Mouse (Mus musculus) embryonic facial prominence, embryonic 11.5 days (tissue): ENCODE measurements at regions not wholly inside any gene's neighbourhood (a gene's known extent, or its start where the extent isn't known, plus 50 kb on each side); places are given as distances from the start of the nearest gene placed in this dataset.

ENCODE experiments used
- ATAC-seq: fragments of 200-750 bp; cut with Nextera tagmentation; replicated peaks from 2 replicates; pipeline ENCODE4 v1.8.0; 2017; ENCODE audit warnings: low read depth; ENCODE audit not compliant: insufficient number of reproducible peaks, low FRiP score, low TSS enrichment
- DNase-seq: peaks from one replicate; pipeline ENCODE4 v3.0.0-alpha.2; 2015; ENCODE audit warnings: low spot score
- H3K27ac ChIP-seq: fragments of 300-500 bp; sonication (generic); replicated peaks from 2 replicates; pipeline ENCODE4 v1.5.1; 2014; ENCODE audit warnings: mild to moderate bottlenecking, low read depth, low read length, control low read depth
- H3K27me3 ChIP-seq: fragments of 300-500 bp; sonication (generic); 2 replicates; pipeline ENCODE4 v1.6.1; 2014; ENCODE audit warnings: mild to moderate bottlenecking, low read length, moderate library complexity, mixed read lengths; ENCODE audit not compliant: control insufficient read depth, insufficient read depth
- H3K36me3 ChIP-seq: fragments of 300-500 bp; sonication (generic); replicated peaks from 2 replicates; pipeline ENCODE4 v1.6.1; 2014; ENCODE audit warnings: low read depth, mild to moderate bottlenecking, low read length, moderate library complexity, mixed read lengths; ENCODE audit not compliant: control insufficient read depth, insufficient read depth
- H3K4me1 ChIP-seq: fragments of 300-500 bp; sonication (generic); 2 replicates; pipeline ENCODE4 v1.6.1; 2014; ENCODE audit warnings: low read length, mixed read lengths; ENCODE audit not compliant: control insufficient read depth, insufficient read depth
- H3K4me2 ChIP-seq: fragments of 300-500 bp; sonication (generic); 2 replicates; pipeline ENCODE4 v1.6.1; 2014; ENCODE audit warnings: low read depth, mild to moderate bottlenecking, control low read depth, low read length, moderate library complexity
- H3K4me3 ChIP-seq: fragments of 300-500 bp; sonication (generic); 2 replicates; pipeline ENCODE4 v1.5.1; 2014; ENCODE audit warnings: low read depth, low read length, control low read depth
- H3K9ac ChIP-seq: fragments of 300-500 bp; sonication (generic); replicated peaks from 2 replicates; pipeline ENCODE4 v1.6.1; 2014; ENCODE audit warnings: mild to moderate bottlenecking, control low read depth, low read length
- H3K9me3 ChIP-seq: fragments of 300-500 bp; sonication (generic); replicated peaks from 2 replicates; pipeline ENCODE4 v1.6.1; 2016; ENCODE audit warnings: mild to moderate bottlenecking, low read length, inconsistent platforms, mixed read lengths; ENCODE audit not compliant: control insufficient read depth
- WGBS: fragments of 180-500 bp; shearing (Covaris S2); extraction: QIAGEN DNeasy Blood & Tissue Kit; methylation state at CpG from one replicate; pipeline ENCODE4 v1.1.7; 2014; 5-methylcytosine and 5-hydroxymethylcytosine counted together

- Histone ChIP-seq H3K4me2 (no peak overlapping the region), H3K27ac (no peak overlapping the region), H3K9ac (no peak overlapping the region), H3K4me1 (no peaks in the 10 kb centered on the region), H3K4me3 (no peak overlapping the region), H3K9me3 (no peaks in the 10 kb centered on the region), H3K27me3 (no peaks in the 10 kb centered on the region), H3K36me3 (no peaks in the 10 kb centered on the region)
- WGBS: 32% methylated on average over 4 of the region's 4 CpGs
- DNase-seq: peak; percentile 36
- ATAC-seq: no peak
Observed at GRCm38 (mm10) chr12:27538210-27538609, 195.8 kb upstream of the Sox11 start.

- DNase-seq: peak; percentile 12
- H3K9me3 ChIP-seq: no peaks in the 10 kb centered on the region
- H3K4me1 ChIP-seq: no peaks in the 10 kb centered on the region
- ATAC-seq: no peak
- H3K9ac ChIP-seq: no peak overlapping the region
- H3K27me3 ChIP-seq: no peaks in the 10 kb centered on the region
- H3K4me3 ChIP-seq: no peak overlapping the region
- no peak overlapping the region for H3K4me2 ChIP-seq
- WGBS: 79% methylated on average over 3 of the region's 3 CpGs
- H3K27ac ChIP-seq: no peak overlapping the region
- H3K36me3 ChIP-seq: no peaks in the 10 kb centered on the region
Observed at GRCm38 (mm10) chr12:27537507-27537906, 195.1 kb upstream of the Sox11 start.

GRCm38 (mm10) chr12:27537017-27537416 is 194.6 kb upstream of the Sox11 start:
- Histone ChIP-seq H3K4me1 (no peaks in the 10 kb centered on the region), H3K9ac (no peak overlapping the region), H3K36me3 (no peaks in the 10 kb centered on the region), H3K9me3 (no peaks in the 10 kb centered on the region), H3K27me3 (no peaks in the 10 kb centered on the region), H3K4me3 (no peak overlapping the region), H3K4me2 (no peak overlapping the region), H3K27ac (0 out of 2 replicates have a peak overlapping the region, but pooled peaks have one; percentile 23)
- DNase-seq (peak; percentile 47), ATAC-seq (no peak)
- WGBS: 39% methylated on average over 9 of the region's 9 CpGs

- Histone ChIP-seq H3K4me2 (no peak overlapping the region), H3K4me3 (no peak overlapping the region), H3K9me3 (no peaks in the 10 kb centered on the region), H3K27me3 (no peaks in the 10 kb centered on the region), H3K27ac (no peak overlapping the region), H3K4me1 (no peaks in the 10 kb centered on the region), H3K36me3 (no peaks in the 10 kb centered on the region), H3K9ac (no peak overlapping the region)
- DNase-seq (no peak), ATAC-seq (no peak)
- WGBS: 56% methylated on average over 2 of the region's 2 CpGs
Observed at GRCm38 (mm10) chr12:27525604-27526003, 183.2 kb upstream of the Sox11 start.

GRCm38 (mm10) chr12:27513253-27513652 is 170.9 kb upstream of the Sox11 start:
- H3K4me2 ChIP-seq: no peak overlapping the region
- H3K36me3 ChIP-seq: no peaks in the 10 kb centered on the region
- WGBS: 87% methylated on average over 3 of the region's 3 CpGs
- no peak overlapping the region for H3K4me3 ChIP-seq
- no peaks in the 10 kb centered on the region for H3K4me1 ChIP-seq
- ATAC-seq: no peak
- no peak overlapping the region for H3K9ac ChIP-seq
- H3K27ac ChIP-seq: no peak overlapping the region
- no peaks in the 10 kb centered on the region for H3K9me3 ChIP-seq
- no peaks in the 10 kb centered on the region for H3K27me3 ChIP-seq
- no peak for DNase-seq

- Histone ChIP-seq H3K36me3 (no peaks in the 10 kb centered on the region), H3K9ac (no peak overlapping the region), H3K4me1 (no peaks in the 10 kb centered on the region), H3K27me3 (no peaks in the 10 kb centered on the region), H3K4me2 (no peak overlapping the region), H3K9me3 (no peaks in the 10 kb centered on the region), H3K4me3 (no peak overlapping the region), H3K27ac (no peak overlapping the region)
- ATAC-seq (no peak), DNase-seq (no peak)
Observed at GRCm38 (mm10) chr12:27508226-27508560, 165.8 kb upstream of the Sox11 start.

GRCm38 (mm10) chr12:27507523-27508225 is 165.3 kb upstream of the Sox11 start:
- H3K4me3 ChIP-seq: no peak overlapping the region
- H3K27me3 ChIP-seq: no peaks in the 10 kb centered on the region
- H3K36me3 ChIP-seq: no peaks in the 10 kb centered on the region
- no peak for ATAC-seq
- no peak overlapping the region for H3K27ac ChIP-seq
- H3K4me2 ChIP-seq: no peak overlapping the region
- no peak overlapping the region for H3K9ac ChIP-seq
- WGBS: 75% methylated on average over 5 of the region's 5 CpGs
- no peak for DNase-seq
- 0 out of 2 replicates have a peak, but pooled peaks cover 5% of the 10 kb centered on the region for H3K4me1 ChIP-seq
- H3K9me3 ChIP-seq: no peaks in the 10 kb centered on the region

GRCm38 (mm10) chr12:27502716-27503486 is 160.5 kb upstream of the Sox11 start:
- Histone ChIP-seq H3K4me1 (0 out of 2 replicates have a peak, but pooled peaks cover 5% of the 10 kb centered on the region), H3K27ac (no peak overlapping the region), H3K36me3 (no peaks in the 10 kb centered on the region), H3K9ac (no peak overlapping the region), H3K4me2 (no peak overlapping the region), H3K4me3 (no peak overlapping the region), H3K27me3 (no peaks in the 10 kb centered on the region), H3K9me3 (no peaks in the 10 kb centered on the region)
- DNase-seq (peak; percentile 60), ATAC-seq (peak; percentile 52; the same call in 1 of the 2 replicates)
- 8% methylated on average over 6 of the region's 6 CpGs for WGBS
